Mouse (Mus musculus): ENCODE results near the gene Prkcb. TPM values are rescaled to one million over a fixed set of nuclear protein-coding genes. Genes with fewer than 3 reads are reported as not detected.

Gene Prkcb
- total RNA-seq, 1 experiment from 2014 or later = 197 TPM

GRCm38 (mm10) chr7:122528646-122529045 is 240.1 kb downstream of the Prkcb start:
- ATAC-seq (replicated peaks; ENCODE audit: insufficient number of reproducible peaks, low FRiP score, low TSS enrichment, poor library complexity, severe bottlenecking) = no peak

GRCm38 (mm10) chr7:122533566-122534360 is 245.2 kb downstream of the Prkcb start:
- no peak for ATAC-seq (replicated peaks; ENCODE audit: insufficient number of reproducible peaks, low FRiP score, low TSS enrichment, poor library complexity, severe bottlenecking)

GRCm38 (mm10) chr7:122544616-122545015 is 256.1 kb downstream of the Prkcb start:
- ATAC-seq (replicated peaks; ENCODE audit: insufficient number of reproducible peaks, low FRiP score, low TSS enrichment, poor library complexity, severe bottlenecking) = no peak

GRCm38 (mm10) chr7:122556575-122557140 is 268.1 kb downstream of the Prkcb start:
- no peak for ATAC-seq (replicated peaks; ENCODE audit: insufficient number of reproducible peaks, low FRiP score, low TSS enrichment, poor library complexity, severe bottlenecking)

GRCm38 (mm10) chr7:122558085-122558811 is 269.7 kb downstream of the Prkcb start:
- ATAC-seq (replicated peaks; ENCODE audit: insufficient number of reproducible peaks, low FRiP score, low TSS enrichment, poor library complexity, severe bottlenecking) = no peak

- no peak for ATAC-seq (replicated peaks; ENCODE audit: insufficient number of reproducible peaks, low FRiP score, low TSS enrichment, poor library complexity, severe bottlenecking)
Measured at GRCm38 (mm10) chr7:122558912-122559311, 270.4 kb downstream of the Prkcb start.

- no peak for ATAC-seq (replicated peaks; ENCODE audit: insufficient number of reproducible peaks, low FRiP score, low TSS enrichment, poor library complexity, severe bottlenecking)
Measured at GRCm38 (mm10) chr7:122562586-122562985, 274.0 kb downstream of the Prkcb start.

GRCm38 (mm10) chr7:122565371-122565770 is 276.8 kb downstream of the Prkcb start:
- ATAC-seq (replicated peaks; ENCODE audit: insufficient number of reproducible peaks, low FRiP score, low TSS enrichment, poor library complexity, severe bottlenecking) = no peak

GRCm38 (mm10) chr7:122566011-122566410 is 277.5 kb downstream of the Prkcb start:
- ATAC-seq (replicated peaks; ENCODE audit: insufficient number of reproducible peaks, low FRiP score, low TSS enrichment, poor library complexity, severe bottlenecking) = no peak

- no peak for ATAC-seq (replicated peaks; ENCODE audit: insufficient number of reproducible peaks, low FRiP score, low TSS enrichment, poor library complexity, severe bottlenecking)
Measured at GRCm38 (mm10) chr7:122568787-122569186, 280.2 kb downstream of the Prkcb start.

GRCm38 (mm10) chr7:122570407-122570806 is 281.9 kb downstream of the Prkcb start:
- no peak for ATAC-seq (replicated peaks; ENCODE audit: insufficient number of reproducible peaks, low FRiP score, low TSS enrichment, poor library complexity, severe bottlenecking)

GRCm38 (mm10) chr7:122573101-122573635 is 284.6 kb downstream of the Prkcb start:
- ATAC-seq (replicated peaks; ENCODE audit: insufficient number of reproducible peaks, low FRiP score, low TSS enrichment, poor library complexity, severe bottlenecking) = no peak

- ATAC-seq (replicated peaks; ENCODE audit: insufficient number of reproducible peaks, low FRiP score, low TSS enrichment, poor library complexity, severe bottlenecking) = no peak
Measured at GRCm38 (mm10) chr7:122574418-122574817, 285.9 kb downstream of the Prkcb start.

- no peak for ATAC-seq (replicated peaks; ENCODE audit: insufficient number of reproducible peaks, low FRiP score, low TSS enrichment, poor library complexity, severe bottlenecking)
Measured at GRCm38 (mm10) chr7:122575056-122575455, 286.5 kb downstream of the Prkcb start.

- no peak for ATAC-seq (replicated peaks; ENCODE audit: insufficient number of reproducible peaks, low FRiP score, low TSS enrichment, poor library complexity, severe bottlenecking)
Measured at GRCm38 (mm10) chr7:122575506-122575905, 287.0 kb downstream of the Prkcb start.

GRCm38 (mm10) chr7:122577571-122577970 is 289.0 kb downstream of the Prkcb start:
- ATAC-seq (replicated peaks; ENCODE audit: insufficient number of reproducible peaks, low FRiP score, low TSS enrichment, poor library complexity, severe bottlenecking) = no peak

GRCm38 (mm10) chr7:122579461-122580157 is 291.1 kb downstream of the Prkcb start:
- ATAC-seq (replicated peaks; ENCODE audit: insufficient number of reproducible peaks, low FRiP score, low TSS enrichment, poor library complexity, severe bottlenecking) = no peak

GRCm38 (mm10) chr7:122580158-122580475 is 291.6 kb downstream of the Prkcb start:
- no peak for ATAC-seq (replicated peaks; ENCODE audit: insufficient number of reproducible peaks, low FRiP score, low TSS enrichment, poor library complexity, severe bottlenecking)

Measured in monocyte, adult 5-6 weeks (primary cell).